Mouse (Mus musculus) liver, postnatal 0 days (tissue): Measurements from ENCODE around the gene Msi2. TPM values are rescaled to one million over a fixed set of nuclear protein-coding genes. Genes with fewer than 3 reads are reported as not detected.

Source experiments
- ATAC-seq: fragments of 200-750 bp; cut with Nextera tagmentation; 2 replicates; pipeline ENCODE4 v1.8.0; 2017; ENCODE audit warnings: mild to moderate bottlenecking, moderate library complexity
- DNase-seq: peaks from one replicate; pipeline ENCODE4 v3.0.0-alpha.2; 2016
- H3K27ac ChIP-seq: fragments of 300-500 bp; sonication (generic); 2 replicates; pipeline ENCODE4 v1.5.1; 2014; ENCODE audit warnings: antibody characterized with exemption, moderate library complexity, mild to moderate bottlenecking, low read depth
- H3K27me3 ChIP-seq: fragments of 300-500 bp; sonication (generic); 2 replicates; pipeline ENCODE4 v1.6.1; 2014; ENCODE audit warnings: low read length, control low read depth, mixed read lengths; ENCODE audit not compliant: insufficient read depth
- H3K36me3 ChIP-seq: fragments of 300-500 bp; sonication (generic); replicated peaks from 2 replicates; pipeline ENCODE4 v1.6.1; 2014; ENCODE audit warnings: mild to moderate bottlenecking, control low read depth, low read length, moderate library complexity, mixed read lengths; ENCODE audit not compliant: insufficient read depth
- H3K4me1 ChIP-seq: fragments of 300-500 bp; sonication (generic); 2 replicates; pipeline ENCODE4 v1.6.1; 2014; ENCODE audit warnings: antibody characterized with exemption, mild to moderate bottlenecking, control low read depth; ENCODE audit not compliant: insufficient read depth
- H3K4me2 ChIP-seq: fragments of 300-500 bp; sonication (generic); 2 replicates; pipeline ENCODE4 v1.6.1; 2014; ENCODE audit warnings: low read depth, mild to moderate bottlenecking, low read length, moderate library complexity, mixed read lengths
- H3K4me3 ChIP-seq: fragments of 300-500 bp; sonication (generic); 2 replicates; pipeline ENCODE4 v1.5.1; 2014; ENCODE audit warnings: low read depth, low read length
- H3K9ac ChIP-seq: fragments of 300-500 bp; sonication (generic); replicated peaks from 2 replicates; pipeline ENCODE4 v1.6.1; 2014; ENCODE audit warnings: mild to moderate bottlenecking, moderate library complexity
- H3K9me3 ChIP-seq: fragments of 300-500 bp; sonication (generic); 2 replicates; pipeline ENCODE4 v1.6.1; 2016; ENCODE audit warnings: mild to moderate bottlenecking, control low read depth, low read length, mixed read lengths
- CTCF ChIP-seq: sonication (generic); IDR thresholded peaks from 2 replicates; pipeline ENCODE4 v1.5.1; 2016; ENCODE audit warnings: antibody characterized with exemption, low read depth
- EP300 ChIP-seq: IDR thresholded peaks from 2 replicates; pipeline ENCODE4 v1.6.1; 2016; ENCODE audit warnings: antibody characterized with exemption, low read depth, mild to moderate bottlenecking
- WGBS: fragments of 180-500 bp; shearing (Covaris S2); extraction: QIAGEN DNeasy Blood & Tissue Kit; methylation state at CpG from one replicate; pipeline ENCODE4 v1.1.7; 2014; ENCODE audit not compliant: insufficient replicate concordance; 5-methylcytosine and 5-hydroxymethylcytosine counted together
- polyA plus RNA-seq: library from polyadenylated mRNA; unstranded; fragments of >200 nt; fragmentation: Nextera tagmentation; extraction: Ambion mirVana; gene quantifications from 2 replicates; pipeline ENCODE4 v1.2.1, GENCODE M21; 2015

Gene Msi2
- polyA plus RNA-seq, 1 experiment from 2014 or later: 3.7 TPM

- Histone ChIP-seq H3K27me3 (no peaks in the 10 kb centered on the region), H3K27ac (no peak overlapping the region), H3K4me3 (no peak overlapping the region), H3K9me3 (no peaks in the 10 kb centered on the region), H3K4me1 (no peaks in the 10 kb centered on the region), H3K9ac (no peak overlapping the region), H3K4me2 (no peak overlapping the region), H3K36me3 (peaks cover 19% of the 10 kb centered on the region; the same call in 1 of the 2 replicates)
- TF ChIP-seq CTCF: no peak
- TF ChIP-seq EP300: no peak
- DNase-seq (no peak), ATAC-seq (peak; percentile 38; the same call in 1 of the 2 replicates)
- 77% methylated on average over 10 of the region's 10 CpGs for WGBS
These were observed 13.6 kb downstream of the Msi2 start for GRCm38 (mm10) chr11:88704688-88705087.

- Histone ChIP-seq H3K4me1 (no peaks in the 10 kb centered on the region), H3K4me3 (no peak overlapping the region), H3K27me3 (no peaks in the 10 kb centered on the region), H3K9me3 (no peaks in the 10 kb centered on the region), H3K36me3 (peaks cover 16% of the 10 kb centered on the region; the same call in 1 of the 2 replicates), H3K27ac (no peak overlapping the region), H3K4me2 (no peak overlapping the region), H3K9ac (no peak overlapping the region)
- TF ChIP-seq CTCF: no peak
- TF ChIP-seq EP300: no peak
- WGBS: 69% methylated on average over 4 of the region's 4 CpGs
- no peak for ATAC-seq
- no peak for DNase-seq
These were observed 15.1 kb downstream of the Msi2 start for GRCm38 (mm10) chr11:88703220-88703619.

- no peak overlapping the region for H3K9ac ChIP-seq
- H3K4me1 ChIP-seq: no peaks in the 10 kb centered on the region
- ATAC-seq (no peak), DNase-seq (no peak)
- no peak overlapping the region for H3K4me3 ChIP-seq
- H3K36me3 ChIP-seq: peaks cover 12% of the 10 kb centered on the region; the same call in 1 of the 2 replicates
- TF ChIP-seq EP300 (no peak), CTCF (no peak)
- no peak overlapping the region for H3K27ac ChIP-seq
- H3K27me3 ChIP-seq: no peaks in the 10 kb centered on the region
- no peak overlapping the region for H3K4me2 ChIP-seq
- 82% methylated on average over 6 of the region's 6 CpGs for WGBS
- H3K9me3 ChIP-seq: no peaks in the 10 kb centered on the region
These were observed 16.2 kb downstream of the Msi2 start for GRCm38 (mm10) chr11:88701976-88702659.

GRCm38 (mm10) chr11:88701020-88701419 is 17.3 kb downstream of the Msi2 start:
- Histone ChIP-seq H3K27ac (no peak overlapping the region), H3K9me3 (no peaks in the 10 kb centered on the region), H3K4me2 (no peak overlapping the region), H3K4me3 (no peak overlapping the region), H3K27me3 (no peaks in the 10 kb centered on the region), H3K9ac (no peak overlapping the region), H3K4me1 (no peaks in the 10 kb centered on the region), H3K36me3 (peaks cover 7% of the 10 kb centered on the region; the same call in 1 of the 2 replicates)
- no peak for ATAC-seq
- no peak for DNase-seq
- TF ChIP-seq EP300: no peak
- no peak for TF ChIP-seq CTCF
- WGBS: 89% methylated on average over 6 of the region's 6 CpGs

- WGBS: 85% methylated on average over 15 of the region's 15 CpGs
- Histone ChIP-seq H3K4me1 (no peaks in the 10 kb centered on the region), H3K4me3 (no peak overlapping the region), H3K9ac (no peak overlapping the region), H3K27ac (no peak overlapping the region), H3K9me3 (no peaks in the 10 kb centered on the region), H3K36me3 (peaks cover 7% of the 10 kb centered on the region; the same call in 1 of the 2 replicates), H3K27me3 (no peaks in the 10 kb centered on the region), H3K4me2 (no peak overlapping the region)
- no peak for DNase-seq
- TF ChIP-seq EP300: no peak
- TF ChIP-seq CTCF: no peak
- no peak for ATAC-seq
These were observed 18.1 kb downstream of the Msi2 start for GRCm38 (mm10) chr11:88700202-88700711.

GRCm38 (mm10) chr11:88693905-88694893 is 24.1 kb downstream of the Msi2 start:
- Histone ChIP-seq H3K4me2 (no peak overlapping the region), H3K9me3 (no peaks in the 10 kb centered on the region), H3K36me3 (no peaks in the 10 kb centered on the region; the same call in 1 of the 2 replicates), H3K4me1 (peaks cover 11% of the 10 kb centered on the region), H3K27me3 (no peaks in the 10 kb centered on the region), H3K4me3 (no peak overlapping the region), H3K27ac (no peak overlapping the region), H3K9ac (no peak overlapping the region)
- no peak for TF ChIP-seq CTCF
- no peak for TF ChIP-seq EP300
- DNase-seq (no peak), ATAC-seq (no peak)
- WGBS: 83% methylated on average over 20 of the region's 20 CpGs
